Mouse (Mus musculus): Measurements from ENCODE around the gene Rbm18. TPM values are rescaled to one million over a fixed set of nuclear protein-coding genes. Genes with fewer than 3 reads are reported as not detected.
"Not testable (repeated sequence)": the region's sequence is repeated elsewhere in the genome, so short reads cannot be mapped to it uniquely, and the experiment has no call there.

The Rbm18 gene
- polyA plus RNA-seq, 1 experiment from 2014 or later: 29.9 TPM

- ATAC-seq; H3K9ac ChIP-seq; H3K4me1 ChIP-seq; H3K27me3 ChIP-seq (replicated peaks); H3K9me3 ChIP-seq (replicated peaks); H3K27ac ChIP-seq; H3K4me3 ChIP-seq; H3K4me2 ChIP-seq: not testable (repeated sequence)
- H3K36me3 ChIP-seq: peaks cover 64% of the 10 kb centered on the region
- WGBS (ENCODE audit: insufficient replicate concordance): 85% methylated on average over 4 of the region's 4 CpGs
Observed at GRCm38 (mm10) chr2:36152401-36152800, 15.8 kb upstream of the Rbm18 start.

DNA sequence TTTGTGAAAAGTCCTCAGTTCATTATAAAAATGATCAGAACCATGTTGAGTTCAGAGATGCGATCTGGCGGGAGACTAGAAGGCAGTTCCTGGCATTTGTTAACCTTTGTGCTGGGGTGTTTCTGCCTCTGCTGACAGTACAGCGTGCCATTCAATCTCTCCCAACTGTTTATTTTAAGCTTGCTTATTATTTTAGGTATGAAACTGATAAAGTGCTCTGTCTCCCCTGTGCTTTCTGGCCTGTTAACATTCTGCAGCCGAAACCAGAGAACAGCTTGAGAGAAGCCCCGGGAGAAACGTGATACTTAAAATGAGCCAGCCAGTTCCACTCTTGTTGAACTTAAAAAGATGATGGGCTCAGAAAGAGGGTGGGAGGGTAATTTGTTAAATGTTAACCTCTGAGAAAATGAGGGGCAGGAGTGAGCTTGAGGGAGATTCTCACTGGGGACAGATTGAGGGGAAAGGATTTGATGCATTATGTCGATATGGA is 12.3 kb upstream of the Rbm18 start:
- ATAC-seq: no peak
- Histone ChIP-seq H3K27me3 (replicated peaks) (no peaks in the 10 kb centered on the region), H3K9ac (no peak overlapping the region), H3K4me2 (no peak overlapping the region), H3K9me3 (replicated peaks) (no peaks in the 10 kb centered on the region), H3K4me1 (no peaks in the 10 kb centered on the region), H3K4me3 (no peak overlapping the region), H3K36me3 (peaks cover 43% of the 10 kb centered on the region), H3K27ac (no peak overlapping the region)
- WGBS (ENCODE audit: insufficient replicate concordance): 84% methylated on average over 7 of the region's 7 CpGs

DNA sequence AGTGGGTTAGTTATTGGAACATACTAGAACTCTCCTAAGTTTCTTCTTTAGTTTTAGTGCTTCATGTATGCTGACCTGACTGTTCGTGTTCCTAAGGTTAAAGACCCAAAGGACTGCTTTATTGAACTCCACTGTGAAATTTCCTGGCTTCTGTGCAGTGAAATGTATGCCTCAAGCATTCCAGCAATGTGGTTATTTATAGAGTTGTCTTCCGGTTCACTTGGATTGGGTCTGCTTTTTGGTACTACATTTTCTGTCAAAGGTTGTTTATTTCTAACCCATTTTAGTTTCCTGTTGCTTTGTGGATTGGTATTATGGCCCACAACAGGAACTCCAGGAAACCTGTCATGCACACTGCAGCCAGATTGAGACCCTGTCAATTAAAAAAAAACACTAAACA is 2.5 kb upstream of the Rbm18 start:
- H3K4me3 ChIP-seq: no peak overlapping the region
- H3K4me1 ChIP-seq: peaks cover 25% of the 10 kb centered on the region
- WGBS (ENCODE audit: insufficient replicate concordance): 64% methylated on average over 2 of the region's 2 CpGs
- no peaks in the 10 kb centered on the region for H3K27me3 ChIP-seq (replicated peaks)
- H3K36me3 ChIP-seq: peaks cover 33% of the 10 kb centered on the region
- ATAC-seq: no peak
- no peak overlapping the region for H3K9ac ChIP-seq
- H3K27ac ChIP-seq: 0 out of 2 replicates have a peak overlapping the region, but pooled peaks have one; percentile 4
- no peak overlapping the region for H3K4me2 ChIP-seq
- H3K9me3 ChIP-seq (replicated peaks): no peaks in the 10 kb centered on the region

GRCm38 (mm10) chr2:36135887-36136286 is 686 bp downstream of the Rbm18 start:
- Histone ChIP-seq H3K9ac (peak overlapping the region; percentile 77), H3K4me2 (peak overlapping the region; percentile 78), H3K4me3 (peak overlapping the region; percentile 72), H3K36me3 (peaks cover 35% of the 10 kb centered on the region), H3K27me3 (replicated peaks) (no peaks in the 10 kb centered on the region), H3K27ac (peak overlapping the region; percentile 75), H3K4me1 (peaks cover 28% of the 10 kb centered on the region), H3K9me3 (replicated peaks) (no peaks in the 10 kb centered on the region)
- under 1% methylated on average over 4 of the region's 4 CpGs for WGBS (ENCODE audit: insufficient replicate concordance)
- no peak for ATAC-seq

GRCm38 (mm10) chr2:36129051-36129450 is 7.5 kb downstream of the Rbm18 start:
- no peak overlapping the region for H3K27ac ChIP-seq
- no peak overlapping the region for H3K4me3 ChIP-seq
- H3K27me3 ChIP-seq (replicated peaks): no peaks in the 10 kb centered on the region
- H3K9ac ChIP-seq: no peak overlapping the region
- no peaks in the 10 kb centered on the region for H3K9me3 ChIP-seq (replicated peaks)
- WGBS (ENCODE audit: insufficient replicate concordance): 84% methylated on average over 3 of the region's 3 CpGs
- no peak overlapping the region for H3K4me2 ChIP-seq
- H3K36me3 ChIP-seq: peaks cover 88% of the 10 kb centered on the region
- H3K4me1 ChIP-seq: peaks cover 7% of the 10 kb centered on the region; the same call in 1 of the 2 replicates
- ATAC-seq: no peak

DNA sequence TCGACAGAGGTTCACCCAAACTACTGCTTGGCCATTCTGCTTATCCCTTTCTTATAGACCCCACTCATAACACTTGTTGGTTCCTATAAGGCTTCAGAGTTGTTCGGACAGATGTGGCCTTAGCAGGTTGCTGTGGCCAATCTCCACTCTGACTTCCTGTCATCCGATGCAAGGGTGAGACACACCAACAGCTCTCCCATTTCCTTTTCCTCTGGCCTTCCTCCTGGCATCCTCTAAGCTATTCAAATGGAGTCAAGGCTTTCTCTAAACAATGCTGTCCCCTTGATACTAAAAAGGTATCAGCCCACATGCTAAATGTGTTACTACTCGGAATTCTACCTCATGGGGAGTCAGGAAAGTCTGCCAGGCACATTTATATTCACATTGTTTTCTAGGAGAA is 8.6 kb downstream of the Rbm18 start:
- 62% methylated on average over 4 of the region's 4 CpGs for WGBS (ENCODE audit: insufficient replicate concordance)
- no peak for ATAC-seq
- Histone ChIP-seq H3K4me1 (peaks cover 7% of the 10 kb centered on the region; the same call in 1 of the 2 replicates), H3K27ac (no peak overlapping the region), H3K27me3 (replicated peaks) (no peaks in the 10 kb centered on the region), H3K9me3 (replicated peaks) (no peaks in the 10 kb centered on the region), H3K9ac (no peak overlapping the region), H3K4me2 (no peak overlapping the region), H3K36me3 (peaks cover 88% of the 10 kb centered on the region), H3K4me3 (no peak overlapping the region)

GRCm38 (mm10) chr2:36126795-36127429 is 9.7 kb downstream of the Rbm18 start:
- Histone ChIP-seq H3K9me3 (replicated peaks) (no peaks in the 10 kb centered on the region), H3K27ac (no peak overlapping the region), H3K4me3 (no peak overlapping the region), H3K27me3 (replicated peaks) (no peaks in the 10 kb centered on the region), H3K36me3 (peaks cover 88% of the 10 kb centered on the region), H3K4me2 (no peak overlapping the region), H3K9ac (no peak overlapping the region), H3K4me1 (peaks cover 4% of the 10 kb centered on the region; the same call in 1 of the 2 replicates)
- no peak for ATAC-seq
- WGBS (ENCODE audit: insufficient replicate concordance): 86% methylated on average over 9 of the region's 9 CpGs

DNA sequence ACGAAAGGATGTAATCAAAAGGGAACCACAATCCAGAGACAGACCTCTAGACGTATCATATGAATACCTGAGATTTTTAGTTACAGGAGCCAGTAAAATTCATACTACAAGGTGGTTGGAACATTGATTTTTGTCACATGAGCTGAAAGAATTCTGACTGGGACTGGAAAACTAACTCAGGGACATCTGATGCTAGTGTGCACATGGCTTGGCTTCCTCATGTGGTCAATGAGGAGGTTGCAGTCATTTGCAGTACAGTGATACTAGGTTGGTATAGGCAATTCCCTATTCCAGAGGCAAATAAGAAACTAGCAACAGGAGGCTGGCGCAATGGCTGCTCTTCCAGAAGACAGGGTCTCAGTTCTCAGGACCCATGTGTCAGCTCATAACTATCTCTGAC is 23.9 kb downstream of the Rbm18 start:
- no peak overlapping the region for H3K27ac ChIP-seq
- no peak for ATAC-seq
- no peaks in the 10 kb centered on the region for H3K4me1 ChIP-seq
- H3K4me2 ChIP-seq: no peak overlapping the region
- H3K9me3 ChIP-seq (replicated peaks): no peaks in the 10 kb centered on the region
- WGBS (ENCODE audit: insufficient replicate concordance): 45% methylated on average over 3 of the region's 3 CpGs
- no peak overlapping the region for H3K9ac ChIP-seq
- H3K27me3 ChIP-seq (replicated peaks): peaks cover 41% of the 10 kb centered on the region
- H3K4me3 ChIP-seq: no peak overlapping the region
- H3K36me3 ChIP-seq: peaks cover 22% of the 10 kb centered on the region

- H3K9me3 ChIP-seq (replicated peaks): no peaks in the 10 kb centered on the region
- H3K36me3 ChIP-seq: no peaks in the 10 kb centered on the region
- no peak overlapping the region for H3K4me3 ChIP-seq
- WGBS (ENCODE audit: insufficient replicate concordance): 9% methylated on average over 7 of the region's 7 CpGs
- ATAC-seq: no peak
- H3K4me2 ChIP-seq: no peak overlapping the region
- H3K9ac ChIP-seq: no peak overlapping the region
- H3K27me3 ChIP-seq (replicated peaks): peaks cover 81% of the 10 kb centered on the region
- H3K4me1 ChIP-seq: peaks cover 12% of the 10 kb centered on the region; the same call in 1 of the 2 replicates
- no peak overlapping the region for H3K27ac ChIP-seq
Observed at GRCm38 (mm10) chr2:36108615-36109014, 28.0 kb downstream of the Rbm18 start.

GRCm38 (mm10) chr2:36104956-36105741 is 31.4 kb downstream of the Rbm18 start, which contains the start of gene Lhx6:
Gene Lhx6, minus strand, starts transcription at chr2:36105408.
- Histone ChIP-seq H3K27ac (no peak within 1 kb of the TSS), H3K4me1 (peaks cover 26% of the 10 kb centered on the region; the same call in 1 of the 2 replicates), H3K27me3 (replicated peaks) (peaks cover 99% of the 10 kb centered on the region), H3K9me3 (replicated peaks) (no peaks in the 10 kb centered on the region), H3K4me3 (peak within 1 kb of the TSS; percentile 46), H3K9ac (no peak within 1 kb of the TSS), H3K36me3 (no peaks in the 10 kb centered on the region), H3K4me2 (peak within 1 kb of the TSS; percentile 64)
- 2% methylated on average over 50 of the region's 58 CpGs for WGBS (ENCODE audit: insufficient replicate concordance)
- no peak for ATAC-seq

GRCm38 (mm10) chr2:36104436-36104955 is 32.1 kb downstream of the Rbm18 start:
- Histone ChIP-seq H3K9me3 (replicated peaks) (no peaks in the 10 kb centered on the region), H3K36me3 (no peaks in the 10 kb centered on the region), H3K9ac (no peak overlapping the region), H3K27ac (no peak overlapping the region), H3K4me2 (peak overlapping the region; percentile 64), H3K27me3 (replicated peaks) (peaks cover 100% of the 10 kb centered on the region), H3K4me3 (peak overlapping the region; percentile 46), H3K4me1 (peaks cover 26% of the 10 kb centered on the region; the same call in 1 of the 2 replicates)
- WGBS (ENCODE audit: insufficient replicate concordance): 1% methylated on average over 32 of the region's 32 CpGs
- ATAC-seq: no peak

All from liver, embryonic 12.5 days (tissue).